Mouse (Mus musculus): ENCODE results near the gene Thap11.

Gene Thap11

DNA sequence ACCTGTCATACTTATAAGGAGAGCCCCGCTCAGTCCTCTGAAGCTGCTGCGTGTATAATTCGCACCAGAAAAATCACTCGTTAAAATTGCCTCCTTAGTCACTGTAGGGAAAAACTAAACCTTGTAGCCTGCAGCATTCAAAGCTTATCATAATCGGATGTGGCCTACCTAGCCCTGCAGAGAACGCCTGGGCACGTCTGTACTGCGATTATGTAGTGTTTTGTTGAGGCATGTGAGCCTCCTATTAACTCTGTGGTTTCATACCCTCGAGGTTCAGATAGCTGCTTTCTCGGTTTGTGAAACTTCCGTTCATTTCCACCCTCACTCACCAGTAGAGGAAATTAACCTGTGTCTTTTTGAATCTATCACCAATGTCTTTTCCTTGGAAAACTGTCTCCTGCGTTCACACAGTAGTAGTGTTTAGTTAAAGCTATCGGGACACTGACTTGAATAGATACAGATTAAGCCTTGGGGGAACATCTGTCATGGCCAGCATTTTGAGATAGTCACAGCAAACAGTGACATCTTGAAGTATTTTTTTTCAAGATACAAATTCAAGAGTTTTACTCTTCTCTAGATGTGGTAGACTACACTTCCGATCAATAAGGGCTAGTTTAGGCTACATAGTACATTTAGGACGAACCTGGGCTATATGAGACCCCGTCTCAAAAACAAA, 46.1 kb downstream of the Thap11 start:
- DNase-seq (ENCODE audit: low read depth): peak; percentile 81

Measured in induced T-regulatory cell, adult 2 months (primary cell).